Mouse (Mus musculus) midbrain, embryonic 16.5 days (tissue): Measurements from ENCODE around the gene Fbxw24. TPM values are rescaled to one million over a fixed set of nuclear protein-coding genes. Genes with fewer than 3 reads are reported as not detected.

Experiments
- ATAC-seq: fragments of 200-750 bp; cut with Nextera tagmentation; 2 replicates; pipeline ENCODE4 v1.8.0; 2017; ENCODE audit warnings: moderate TSS enrichment
- H3K27ac ChIP-seq: fragments of 300-500 bp; sonication (generic); 2 replicates; pipeline ENCODE4 v1.5.1; 2014; ENCODE audit warnings: mild to moderate bottlenecking, low read length, mixed read lengths
- H3K27me3 ChIP-seq: fragments of 300-500 bp; sonication (generic); 2 replicates; pipeline ENCODE4 v1.6.1; 2014; ENCODE audit warnings: low read depth, low read length, mixed read lengths; ENCODE audit not compliant: control insufficient read depth, insufficient read depth
- H3K36me3 ChIP-seq: fragments of 300-500 bp; sonication (generic); 2 replicates; pipeline ENCODE4 v1.6.1; 2014; ENCODE audit warnings: mild to moderate bottlenecking, low read length, moderate library complexity, mixed read lengths; ENCODE audit not compliant: control insufficient read depth, insufficient read depth
- H3K4me1 ChIP-seq: fragments of 300-500 bp; sonication (generic); 2 replicates; pipeline ENCODE4 v1.6.1; 2014; ENCODE audit warnings: mild to moderate bottlenecking, low read length, mixed read lengths; ENCODE audit not compliant: control insufficient read depth, insufficient read depth
- H3K4me2 ChIP-seq: fragments of 300-500 bp; sonication (generic); 2 replicates; pipeline ENCODE4 v1.6.1; 2014; ENCODE audit warnings: mild to moderate bottlenecking, low read length, mixed read lengths
- H3K4me3 ChIP-seq: fragments of 300-500 bp; sonication (generic); 2 replicates; pipeline ENCODE4 v1.5.1; 2014; ENCODE audit warnings: low read depth, mild to moderate bottlenecking, low read length, moderate library complexity, mixed read lengths
- H3K9ac ChIP-seq: fragments of 300-500 bp; sonication (generic); 2 replicates; pipeline ENCODE4 v1.6.1; 2014; ENCODE audit warnings: low read depth, low read length, mixed read lengths
- H3K9me3 ChIP-seq: fragments of 300-500 bp; sonication (generic); replicated peaks from 2 replicates; pipeline ENCODE4 v1.6.1; 2014; ENCODE audit warnings: mild to moderate bottlenecking, low read length, mixed read lengths; ENCODE audit not compliant: control insufficient read depth, poor library complexity, severe bottlenecking
- WGBS: fragments of 180-500 bp; shearing (Covaris S2); extraction: QIAGEN DNeasy Blood & Tissue Kit; methylation state at CpG from one replicate; pipeline ENCODE4 v1.1.7; 2014; 5-methylcytosine and 5-hydroxymethylcytosine counted together
- polyA plus RNA-seq: library from polyadenylated mRNA; unstranded; fragments of >200 nt; fragmentation: Nextera tagmentation; extraction: Ambion mirVana; gene quantifications from 2 replicates; pipeline ENCODE4 v1.2.1, GENCODE M21; 2015

The Fbxw24 gene
- polyA plus RNA-seq, 1 experiment from 2014 or later = not detected

GRCm38 (mm10) chr9:109552483-109552882 lies 73.4 kb downstream of the Fbxw24 start:
- Histone ChIP-seq H3K27me3 (no peaks in the 10 kb centered on the region), H3K4me3 (no peak overlapping the region), H3K9me3 (no peaks in the 10 kb centered on the region), H3K27ac (no peak overlapping the region), H3K4me2 (no peak overlapping the region), H3K36me3 (no peaks in the 10 kb centered on the region), H3K4me1 (no peaks in the 10 kb centered on the region), H3K9ac (no peak overlapping the region)
- WGBS = 89% methylated on average over 3 of the region's 3 CpGs
- ATAC-seq = no peak

Other genes with a start within 250 kb of the Fbxw24 start
- gene Fbxw22, start 221.8 kb downstream of the Fbxw24 start, polyA plus RNA-seq = not detected in 2 replicates
- gene Fbxw16, start 176.9 kb downstream of the Fbxw24 start, polyA plus RNA-seq = not detected in 2 replicates
- not detected in 2 replicates for gene Fbxw19, start 130.2 kb downstream of the Fbxw24 start, polyA plus RNA-seq
- not detected in 2 replicates for gene Fbxw15, start 57.8 kb downstream of the Fbxw24 start, polyA plus RNA-seq
- gene Fbxw25, start 38.6 kb upstream of the Fbxw24 start, polyA plus RNA-seq = not detected in 2 replicates
- 0.14 TPM in 1 of 2 replicates, not detected in the other for gene Fbxw18, start 76.6 kb upstream of the Fbxw24 start, polyA plus RNA-seq
- gene Fbxw26, start 120.0 kb upstream of the Fbxw24 start, polyA plus RNA-seq = not detected in 2 replicates
- not detected in 2 replicates for gene Fbxw27, start 164.6 kb upstream of the Fbxw24 start, polyA plus RNA-seq
- gene Spink8, start 186.2 kb upstream of the Fbxw24 start, polyA plus RNA-seq = 0.31 TPM in 1 of 2 replicates, not detected in the other
- 64.9 and 69.9 TPM in 2 replicates for gene Nme6, start 206.7 kb upstream of the Fbxw24 start, polyA plus RNA-seq
- gene Camp, start 223.6 kb upstream of the Fbxw24 start, polyA plus RNA-seq = 0.29 and 0.68 TPM in 2 replicates
- 9.9 and 12.3 TPM in 2 replicates for gene Cdc25a, start 249.5 kb upstream of the Fbxw24 start, polyA plus RNA-seq